Mouse (Mus musculus) limb, embryonic 11.5 days (tissue): ENCODE results near the gene Dgat2l6. TPM values are rescaled to one million over a fixed set of nuclear protein-coding genes. Genes with fewer than 3 reads are reported as not detected.

ENCODE experiments used
- ATAC-seq: fragments of 200-750 bp; cut with Nextera tagmentation; 2 replicates; pipeline ENCODE4 v1.8.0; 2017; ENCODE audit warnings: low read depth; ENCODE audit not compliant: insufficient number of reproducible peaks, low FRiP score, low TSS enrichment
- DNase-seq: peaks from one replicate; pipeline ENCODE4 v3.0.0-alpha.2; 2015; ENCODE audit warnings: low spot score
- H3K27ac ChIP-seq: fragments of 300-500 bp; sonication (generic); replicated peaks from 2 replicates; pipeline ENCODE4 v1.5.1; 2014; ENCODE audit warnings: low read depth, mild to moderate bottlenecking, low read length
- H3K27me3 ChIP-seq: fragments of 300-500 bp; sonication (generic); 2 replicates; pipeline ENCODE4 v1.6.1; 2014; ENCODE audit warnings: mild to moderate bottlenecking, low read length, mixed read lengths; ENCODE audit not compliant: control insufficient read depth, insufficient read depth
- H3K36me3 ChIP-seq: fragments of 300-500 bp; sonication (generic); 2 replicates; pipeline ENCODE4 v1.6.1; 2014; ENCODE audit warnings: mild to moderate bottlenecking, low read length, moderate library complexity, mixed read lengths; ENCODE audit not compliant: control insufficient read depth, insufficient read depth
- H3K4me1 ChIP-seq: fragments of 300-500 bp; sonication (generic); 2 replicates; pipeline ENCODE4 v1.6.1; 2014; ENCODE audit warnings: low read length, mixed read lengths; ENCODE audit not compliant: control insufficient read depth, insufficient read depth
- H3K4me2 ChIP-seq: fragments of 300-500 bp; sonication (generic); 2 replicates; pipeline ENCODE4 v1.6.1; 2014; ENCODE audit warnings: low read depth, mild to moderate bottlenecking, moderate library complexity; ENCODE audit not compliant: severe bottlenecking
- H3K4me3 ChIP-seq: fragments of 300-500 bp; sonication (generic); 2 replicates; pipeline ENCODE4 v1.5.1; 2014; ENCODE audit warnings: low read depth, low read length
- H3K9ac ChIP-seq: fragments of 300-500 bp; sonication (generic); 2 replicates; pipeline ENCODE4 v1.6.1; 2014; ENCODE audit warnings: mild to moderate bottlenecking, low read length
- H3K9me3 ChIP-seq: fragments of 300-500 bp; sonication (generic); 2 replicates; pipeline ENCODE4 v1.6.1; 2016; ENCODE audit warnings: low read length; ENCODE audit not compliant: control insufficient read depth
- WGBS: fragments of 180-500 bp; shearing (Covaris S2); extraction: QIAGEN DNeasy Blood & Tissue Kit; methylation state at CpG from one replicate; pipeline ENCODE4 v1.1.7; 2014; 5-methylcytosine and 5-hydroxymethylcytosine counted together
- polyA plus RNA-seq: library from polyadenylated mRNA; unstranded; fragments of >200 nt; fragmentation: Nextera tagmentation; extraction: Ambion mirVana; gene quantifications from 2 replicates; pipeline ENCODE4 v1.2.1, GENCODE M21; 2014

Dgat2l6 gene
- polyA plus RNA-seq, 1 experiment from 2014 or later = not detected

DNA sequence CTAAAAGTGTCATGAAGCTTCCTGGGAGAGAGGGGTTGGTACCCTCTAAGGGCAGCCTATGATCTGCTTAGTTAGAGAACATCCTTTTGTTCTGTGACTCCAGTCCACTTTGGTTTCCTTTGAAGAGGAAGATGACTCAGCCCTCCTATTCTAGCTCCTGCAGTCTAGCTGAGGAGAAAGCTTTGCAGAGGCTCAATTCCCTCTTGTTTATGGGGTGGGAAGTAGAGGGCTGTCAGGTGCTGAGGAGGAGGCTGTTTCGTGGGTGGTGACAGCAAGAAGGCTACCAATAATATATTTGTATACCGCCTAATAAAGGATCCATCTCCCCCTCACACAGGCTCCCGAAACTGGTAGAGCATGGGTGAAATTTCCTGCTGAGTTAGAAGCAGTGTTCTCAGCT is 8.0 kb upstream of the Dgat2l6 start:
- Histone ChIP-seq H3K36me3 (no peaks in the 10 kb centered on the region), H3K27me3 (peaks cover 2% of the 10 kb centered on the region; the same call in 1 of the 2 replicates), H3K9ac (no peak overlapping the region), H3K4me3 (no peak overlapping the region), H3K9me3 (no peaks in the 10 kb centered on the region), H3K27ac (no peak overlapping the region), H3K4me1 (no peaks in the 10 kb centered on the region), H3K4me2 (no peak overlapping the region)
- DNase-seq (no peak), ATAC-seq (no peak)
- WGBS = 87% methylated on average over 3 of the region's 3 CpGs

DNA sequence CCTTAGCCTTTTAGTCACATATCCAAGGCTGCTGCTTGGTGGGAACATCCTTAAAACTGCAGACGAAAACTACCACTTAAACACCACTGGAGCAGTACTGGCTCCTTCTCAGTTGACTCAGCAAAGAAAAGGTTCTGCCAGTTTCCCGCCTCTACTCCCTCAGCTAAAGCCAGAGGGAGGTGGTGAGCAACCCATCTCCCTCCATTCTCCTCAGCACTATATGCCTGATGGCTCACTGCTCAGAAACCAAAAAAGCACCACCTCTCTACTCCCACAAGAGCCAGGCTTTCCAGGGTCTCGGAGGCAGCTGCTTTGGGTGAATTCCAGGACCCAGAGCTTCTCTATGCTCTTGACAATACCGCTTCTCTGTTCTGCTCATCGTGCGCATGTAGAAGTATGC is 7.0 kb upstream of the Dgat2l6 start:
- no peak overlapping the region for H3K27ac ChIP-seq
- no peak overlapping the region for H3K4me3 ChIP-seq
- ATAC-seq (no peak), DNase-seq (no peak)
- no peak overlapping the region for H3K9ac ChIP-seq
- H3K4me2 ChIP-seq = no peak overlapping the region
- WGBS = 93% methylated on average over 6 of the region's 6 CpGs
- H3K9me3 ChIP-seq = no peaks in the 10 kb centered on the region
- H3K4me1 ChIP-seq = no peaks in the 10 kb centered on the region
- H3K27me3 ChIP-seq = peaks cover 5% of the 10 kb centered on the region; the same call in 1 of the 2 replicates
- H3K36me3 ChIP-seq = no peaks in the 10 kb centered on the region

DNA sequence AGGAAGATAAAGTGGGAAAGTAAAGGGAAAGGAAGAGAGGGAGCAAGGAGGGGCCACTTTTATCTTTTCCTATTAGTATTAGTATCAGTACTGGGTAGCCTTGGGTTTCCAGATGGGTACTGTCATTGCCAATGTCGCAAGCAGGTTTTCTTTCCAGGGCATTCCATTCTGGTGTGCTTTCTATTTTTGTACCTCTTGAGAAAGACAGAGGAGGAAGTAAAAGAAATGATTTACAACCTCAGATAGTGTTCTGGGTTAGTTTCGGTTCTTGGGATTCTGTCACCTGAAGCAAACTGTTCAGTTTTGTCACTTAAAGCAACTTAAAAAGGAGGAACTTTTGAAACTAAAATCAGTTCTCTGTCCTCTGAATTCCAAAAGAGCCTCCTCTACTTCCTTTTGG is 6.1 kb upstream of the Dgat2l6 start:
- no peak overlapping the region for H3K4me3 ChIP-seq
- no peaks in the 10 kb centered on the region for H3K4me1 ChIP-seq
- no peak overlapping the region for H3K27ac ChIP-seq
- H3K27me3 ChIP-seq = peaks cover 5% of the 10 kb centered on the region; the same call in 1 of the 2 replicates
- no peaks in the 10 kb centered on the region for H3K36me3 ChIP-seq
- ATAC-seq (no peak), DNase-seq (no peak)
- 89% methylated on average over 2 of the region's 2 CpGs for WGBS
- H3K9ac ChIP-seq = no peak overlapping the region
- no peak overlapping the region for H3K4me2 ChIP-seq
- H3K9me3 ChIP-seq = no peaks in the 10 kb centered on the region

DNA sequence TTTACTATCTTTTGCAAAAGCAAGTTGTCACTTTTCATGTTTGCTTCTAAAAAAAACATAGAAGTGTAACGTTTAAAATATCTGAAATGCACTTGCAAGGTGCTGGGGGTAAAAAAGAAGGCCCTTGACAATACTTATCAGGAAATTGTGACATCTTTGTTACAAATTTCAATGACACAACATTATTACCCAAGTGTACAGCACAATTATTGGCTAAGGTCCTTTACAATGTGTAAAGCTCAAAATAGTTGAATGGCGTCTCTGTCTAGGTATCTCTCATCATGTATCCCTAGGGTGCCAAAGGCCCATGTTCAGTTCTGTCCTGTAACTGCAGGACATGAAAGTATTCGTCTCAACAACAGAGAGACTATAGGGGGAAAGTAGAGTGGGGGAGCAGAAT is 31.4 kb downstream of the Dgat2l6 start:
- no peak overlapping the region for H3K27ac ChIP-seq
- ATAC-seq (no peak), DNase-seq (no peak)
- no peaks in the 10 kb centered on the region for H3K4me1 ChIP-seq
- no peak overlapping the region for H3K9ac ChIP-seq
- H3K36me3 ChIP-seq = no peaks in the 10 kb centered on the region
- H3K4me2 ChIP-seq = no peak overlapping the region
- 89% methylated on average over 3 of the region's 3 CpGs for WGBS
- H3K4me3 ChIP-seq = no peak overlapping the region
- no peaks in the 10 kb centered on the region for H3K9me3 ChIP-seq
- no peaks in the 10 kb centered on the region for H3K27me3 ChIP-seq

DNA sequence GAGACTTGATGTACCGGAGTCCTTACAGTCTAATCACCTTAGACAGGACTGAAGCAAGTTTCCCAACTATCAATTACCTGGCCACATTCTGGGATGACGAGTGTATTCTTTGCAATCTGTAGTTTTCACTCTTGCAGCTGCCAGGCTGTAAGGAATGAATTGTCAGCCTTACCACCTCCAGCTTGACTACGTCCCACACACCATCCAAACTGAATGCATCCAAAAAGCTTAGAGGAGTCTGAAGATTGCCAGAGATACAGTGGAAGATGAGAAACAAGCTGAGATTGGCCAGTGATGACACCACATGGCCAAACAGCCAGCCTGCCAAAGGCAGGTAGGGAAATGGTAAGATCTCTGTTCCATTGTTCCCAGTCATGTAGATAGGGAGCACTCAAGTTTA is 41.1 kb downstream of the Dgat2l6 start:
- no peak overlapping the region for H3K4me3 ChIP-seq
- no peak overlapping the region for H3K4me2 ChIP-seq
- no peaks in the 10 kb centered on the region for H3K9me3 ChIP-seq
- H3K4me1 ChIP-seq = no peaks in the 10 kb centered on the region
- H3K27me3 ChIP-seq = no peaks in the 10 kb centered on the region
- H3K36me3 ChIP-seq = no peaks in the 10 kb centered on the region
- WGBS = 87% methylated on average over 3 of the region's 3 CpGs
- ATAC-seq (no peak), DNase-seq (no peak)
- no peak overlapping the region for H3K9ac ChIP-seq
- H3K27ac ChIP-seq = no peak overlapping the region

DNA sequence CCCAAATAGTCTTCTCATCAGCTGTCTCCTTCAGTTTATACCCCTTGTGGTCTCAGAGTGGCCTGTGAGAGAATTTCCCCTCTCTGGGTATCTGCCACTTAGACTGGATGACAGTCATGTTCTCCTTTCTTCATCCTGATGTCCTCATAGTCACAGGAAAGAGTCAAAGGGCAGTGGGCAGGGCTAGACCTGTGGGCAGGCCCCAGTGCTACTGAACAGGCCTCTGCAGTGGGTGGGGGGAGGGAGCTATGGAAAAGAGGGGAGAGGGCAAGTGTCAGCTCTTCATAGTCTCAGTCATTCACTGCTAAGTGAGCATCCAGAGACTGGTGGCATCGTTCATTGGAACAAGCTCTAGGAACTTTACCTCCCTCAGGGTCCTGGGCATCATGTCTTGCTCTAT is 47.3 kb downstream of the Dgat2l6 start, which contains the start of gene Awat1:
Gene Awat1, plus strand, starts transcription at position 301 of the 400 bp plus-strand sequence.
- Histone ChIP-seq H3K4me1 (no peaks in the 10 kb centered on the region), H3K9me3 (no peaks in the 10 kb centered on the region), H3K9ac (no peak within 1 kb of the TSS), H3K36me3 (no peaks in the 10 kb centered on the region), H3K4me3 (no peak within 1 kb of the TSS), H3K27me3 (no peaks in the 10 kb centered on the region), H3K27ac (no peak within 1 kb of the TSS), H3K4me2 (no peak within 1 kb of the TSS)
- no peak for ATAC-seq
- no peak for DNase-seq
- WGBS = 83% methylated on average over 1 of the region's 1 CpGs

DNA sequence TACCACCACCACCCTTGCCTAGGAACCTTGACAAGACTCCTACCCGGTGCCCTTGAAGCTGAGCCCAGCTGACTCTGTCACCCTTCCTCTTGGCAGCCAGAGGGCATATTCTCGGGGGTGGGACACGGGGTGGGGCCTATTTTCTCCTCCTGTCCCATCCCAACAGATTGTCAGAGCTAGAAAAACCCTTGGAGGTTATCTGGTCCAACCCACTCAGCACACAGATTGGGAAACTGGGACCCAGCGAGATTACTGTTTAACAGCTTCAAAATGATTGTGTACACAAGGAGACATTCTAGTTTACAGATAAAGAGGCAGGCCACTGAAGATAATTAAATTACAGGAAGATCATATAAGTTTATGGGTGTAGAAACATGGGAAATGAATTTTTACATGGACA is 70.2 kb downstream of the Dgat2l6 start, which contains the start of gene P2ry4:
Gene P2ry4, minus strand, starts transcription at position 79 of the 400 bp plus-strand sequence.
- no peak within 1 kb of the TSS for H3K4me3 ChIP-seq
- no peak within 1 kb of the TSS for H3K27ac ChIP-seq
- H3K9ac ChIP-seq = no peak within 1 kb of the TSS
- no peaks in the 10 kb centered on the region for H3K4me1 ChIP-seq
- H3K4me2 ChIP-seq = no peak within 1 kb of the TSS
- peaks cover 3% of the 10 kb centered on the region; the same call in 1 of the 2 replicates for H3K27me3 ChIP-seq
- ATAC-seq (no peak), DNase-seq (no peak)
- 65% methylated on average over 4 of the region's 4 CpGs for WGBS
- no peaks in the 10 kb centered on the region for H3K9me3 ChIP-seq
- no peaks in the 10 kb centered on the region for H3K36me3 ChIP-seq

Other genes starting within 250 kb of the Dgat2l6 start
- not detected in 2 replicates for gene Otud6a, start 95.8 kb upstream of the Dgat2l6 start, polyA plus RNA-seq
- 0.41 and 1.0 TPM in 2 replicates for gene Awat2, start 82.1 kb upstream of the Dgat2l6 start, polyA plus RNA-seq
- 44.2 and 47.3 TPM in 2 replicates for gene Igbp1, start 30.5 kb upstream of the Dgat2l6 start, polyA plus RNA-seq
- gene Awat1, start 47.4 kb downstream of the Dgat2l6 start, polyA plus RNA-seq = not detected in 2 replicates
- not detected in 2 replicates for gene P2ry4, start 70.0 kb downstream of the Dgat2l6 start, polyA plus RNA-seq
- not detected in 2 replicates for gene Arr3, start 80.7 kb downstream of the Dgat2l6 start, polyA plus RNA-seq
- 47.9 and 48.2 TPM in 2 replicates for gene Kif4, start 100.9 kb downstream of the Dgat2l6 start, polyA plus RNA-seq
- gene Pdzd11, start 101.7 kb downstream of the Dgat2l6 start, polyA plus RNA-seq = 116 and 118 TPM in 2 replicates
- gene Gdpd2, start 205.0 kb downstream of the Dgat2l6 start, polyA plus RNA-seq = 1.3 and 1.6 TPM in 2 replicates
- 6.0 and 11.4 TPM in 2 replicates for gene Dlg3, start 242.9 kb downstream of the Dgat2l6 start, polyA plus RNA-seq